Mouse (Mus musculus): ENCODE data around the gene Rnase9. TPM values are rescaled to one million over a fixed set of nuclear protein-coding genes. Genes with fewer than 3 reads are reported as not detected.

Gene Rnase9
- not detected for polyA plus RNA-seq (2017; shearing (Covaris generic))

DNA sequence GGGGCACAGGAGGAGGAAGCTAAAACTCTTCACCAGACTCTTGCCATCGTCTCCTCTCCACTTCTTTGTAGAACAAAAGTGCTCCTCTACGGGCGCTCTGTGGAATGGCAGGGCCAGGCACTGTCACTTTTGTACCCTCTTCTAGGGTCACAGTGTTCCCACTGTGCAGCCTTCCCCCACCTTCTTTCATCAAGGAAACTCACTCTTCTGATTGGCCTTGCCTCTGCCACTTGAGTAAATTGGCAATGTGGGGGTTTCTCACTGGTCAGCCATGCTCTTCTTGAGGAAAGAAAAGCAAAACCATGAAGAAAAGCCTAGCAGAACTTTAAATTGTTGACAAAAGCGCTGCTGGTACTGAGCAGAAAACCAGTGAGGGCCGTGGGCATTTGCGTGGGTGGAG lies at the start of gene Rnase9:
Gene Rnase9 (minus strand): TSS at position 101 of the 400 bp plus-strand sequence.

DNA sequence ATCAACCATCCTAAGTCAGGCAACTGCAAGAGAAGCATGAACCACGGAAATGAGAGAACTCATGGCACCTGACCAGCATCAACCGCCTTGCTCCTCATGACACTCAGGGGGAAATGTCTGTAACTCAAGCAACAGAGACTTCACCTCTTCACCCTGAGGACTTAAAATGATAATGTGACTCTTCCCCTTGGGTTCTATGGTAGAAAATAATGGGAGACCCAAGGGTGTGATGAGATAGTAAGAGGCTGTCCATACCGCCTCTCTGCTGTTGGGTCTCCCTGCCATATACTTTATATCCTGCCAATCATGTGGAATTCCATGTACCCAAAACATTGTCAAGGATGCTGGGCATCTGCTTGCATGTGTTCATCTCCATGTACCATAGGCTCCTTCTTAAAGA lies 32.7 kb upstream of the Rnase9 start, which contains the start of gene Olfr750:
Gene Olfr750 (minus strand): TSS at position 101 of the 400 bp plus-strand sequence.

DNA sequence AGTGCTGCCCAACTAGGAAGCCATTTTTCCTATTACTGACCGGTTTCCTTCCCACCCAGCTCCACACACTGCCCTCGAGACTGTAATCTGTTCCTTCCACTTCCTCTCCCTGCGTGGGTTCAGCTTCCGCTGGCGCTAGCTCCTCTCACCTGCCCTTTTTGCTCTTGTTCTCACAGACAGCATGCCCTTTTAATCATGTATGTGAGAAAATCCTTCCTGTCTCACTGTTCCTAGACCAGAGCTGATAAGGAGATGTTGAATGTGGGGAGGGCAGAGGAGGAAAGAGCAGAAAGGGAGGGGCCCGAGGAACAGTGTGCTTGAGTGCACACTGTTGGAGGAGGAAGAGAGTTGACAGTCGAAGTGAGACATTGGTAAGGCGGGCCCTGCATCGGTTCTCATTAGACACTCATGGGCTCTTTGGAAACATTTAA lies 15.7 kb upstream of the Rnase9 start, which contains the start of gene Rnase12:
Gene Rnase12 (minus strand): TSS at position 261 of the 431 bp plus-strand sequence.

DNA sequence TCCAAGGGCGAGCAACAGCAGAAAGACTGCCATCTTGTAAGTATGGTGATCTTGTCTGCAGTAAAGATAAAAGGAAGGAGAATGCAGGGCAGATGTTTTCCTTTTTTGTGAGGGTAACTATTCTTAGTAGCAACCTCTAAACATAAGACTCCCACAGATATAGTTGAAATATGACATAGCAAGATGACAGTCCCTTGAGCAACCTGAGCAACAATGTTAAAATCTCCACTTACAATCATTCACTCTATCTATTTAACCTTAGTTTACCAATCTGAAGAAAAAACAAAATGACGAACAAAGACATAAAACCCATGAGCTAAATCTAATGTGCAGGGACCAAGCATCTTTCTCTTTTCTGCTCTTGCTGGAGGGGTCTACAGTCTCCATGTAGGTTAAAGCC lies 8.4 kb upstream of the Rnase9 start, which contains the start of gene Rnase11:
Gene Rnase11 (minus strand): TSS at position 101 of the 400 bp plus-strand sequence.

DNA sequence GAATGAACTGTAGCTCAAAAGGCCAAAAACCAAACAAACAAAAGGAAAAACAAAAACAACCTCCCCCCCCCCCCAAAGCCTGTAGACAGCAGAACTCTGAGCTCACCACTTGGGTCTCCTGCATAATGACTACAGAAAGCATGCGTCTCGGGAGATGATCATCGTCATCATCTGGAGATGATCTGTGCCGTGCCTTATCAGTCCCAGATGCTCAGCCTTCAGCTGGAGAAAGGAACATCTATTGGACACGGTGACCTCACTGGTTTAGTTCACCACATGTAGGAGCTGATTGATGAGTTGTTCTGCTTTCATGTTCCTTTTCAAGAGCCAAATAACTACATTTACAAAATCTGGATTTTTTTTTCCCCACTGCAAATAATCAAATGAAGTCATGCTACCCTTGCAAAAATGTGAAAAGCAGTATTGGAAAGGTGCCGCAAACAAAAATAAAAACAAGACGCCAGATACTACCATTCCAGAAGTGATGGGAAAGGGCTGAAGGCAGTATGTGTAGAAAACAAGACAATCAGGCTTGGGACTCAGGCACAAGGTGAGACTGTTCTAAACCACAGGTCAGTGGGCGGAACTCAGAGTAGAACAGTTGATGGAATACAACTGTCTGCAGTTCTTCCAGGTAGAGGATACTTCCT lies 34.4 kb downstream of the Rnase9 start, which contains the start of gene Rnase10:
Gene Rnase10 (plus strand): TSS at position 600 of the 650 bp plus-strand sequence.

Other genes with a start within 250 kb of the Rnase9 start
- gene Ccnb1ip1, start 234.1 kb downstream of the Rnase9 start, polyA plus RNA-seq (2017; shearing (Covaris generic)): not detected
- 77.0 TPM for gene Parp2, start 234.0 kb downstream of the Rnase9 start, polyA plus RNA-seq (2017; shearing (Covaris generic))
- 26.3 TPM for gene Tep1, start 171.3 kb downstream of the Rnase9 start, polyA plus RNA-seq (2017; shearing (Covaris generic))
- gene Klhl33, start 144.4 kb downstream of the Rnase9 start, polyA plus RNA-seq (2017; shearing (Covaris generic)): not detected
- gene Osgep, start 117.0 kb downstream of the Rnase9 start, polyA plus RNA-seq (2017; shearing (Covaris generic)): 123 TPM
- gene Apex1, start 116.9 kb downstream of the Rnase9 start, polyA plus RNA-seq (2017; shearing (Covaris generic)): 66.0 TPM
- 17.4 TPM for gene Pip4p1, start 111.0 kb downstream of the Rnase9 start, polyA plus RNA-seq (2017; shearing (Covaris generic))
- gene Pnp, start 110.8 kb downstream of the Rnase9 start, polyA plus RNA-seq (2017; shearing (Covaris generic)): 72.3 TPM
- not detected for gene Gm49342, start 97.4 kb downstream of the Rnase9 start, polyA plus RNA-seq (2017; shearing (Covaris generic))
- 0.77 TPM for gene Pnp2, start 85.9 kb downstream of the Rnase9 start, polyA plus RNA-seq (2017; shearing (Covaris generic))
- gene Rnase10, start 34.1 kb downstream of the Rnase9 start, polyA plus RNA-seq (2017; shearing (Covaris generic)): not detected
- gene Rnase11, start 8.3 kb upstream of the Rnase9 start, polyA plus RNA-seq (2017; shearing (Covaris generic)): not detected
- gene Rnase12, start 15.8 kb upstream of the Rnase9 start, polyA plus RNA-seq (2017; shearing (Covaris generic)): not detected
- gene Olfr750, start 32.6 kb upstream of the Rnase9 start, polyA plus RNA-seq (2017; shearing (Covaris generic)): 0.16 TPM
- gene Rnase4, start 49.2 kb upstream of the Rnase9 start, polyA plus RNA-seq (2017; shearing (Covaris generic)): 23.0 TPM
- gene Ang, start 49.3 kb upstream of the Rnase9 start, polyA plus RNA-seq (2017; shearing (Covaris generic)): 5.2 TPM
- not detected for gene Eddm3b, start 72.6 kb upstream of the Rnase9 start, polyA plus RNA-seq (2017; shearing (Covaris generic))
- 2.7 TPM for gene Rnase6, start 82.0 kb upstream of the Rnase9 start, polyA plus RNA-seq (2017; shearing (Covaris generic))
- not detected for gene Rnase1, start 104.9 kb upstream of the Rnase9 start, polyA plus RNA-seq (2017; shearing (Covaris generic))
- not detected for gene Rnase2b, start 120.4 kb upstream of the Rnase9 start, polyA plus RNA-seq (2017; shearing (Covaris generic))
- not detected for gene Ang2, start 157.3 kb upstream of the Rnase9 start, polyA plus RNA-seq (2017; shearing (Covaris generic))
- not detected for gene Ear14, start 161.5 kb upstream of the Rnase9 start, polyA plus RNA-seq (2017; shearing (Covaris generic))
- gene Rnase2a, start 214.2 kb upstream of the Rnase9 start, polyA plus RNA-seq (2017; shearing (Covaris generic)): not detected

Data from inflammation-experienced regulatory T-cells, adult 16 weeks (primary cell).